Mouse (Mus musculus) embryonic facial prominence, embryonic 14.5 days (tissue): Measurements from ENCODE around the gene Mpp4. TPM values are rescaled to one million over a fixed set of nuclear protein-coding genes. Genes with fewer than 3 reads are reported as not detected.

ENCODE experiments used
- ATAC-seq: fragments of 200-750 bp; cut with Nextera tagmentation; 2 replicates; pipeline ENCODE4 v1.8.0; 2017; ENCODE audit warnings: low read depth, moderate number of reproducible peaks, moderate TSS enrichment
- DNase-seq: peaks from one replicate; pipeline ENCODE4 v3.0.0-alpha.2; 2015; ENCODE audit warnings: low spot score
- H3K27ac ChIP-seq: fragments of 300-500 bp; sonication (generic); replicated peaks from 2 replicates; pipeline ENCODE4 v1.5.1; 2014; ENCODE audit warnings: low read depth, mild to moderate bottlenecking, low read length, moderate library complexity
- H3K27me3 ChIP-seq: fragments of 300-500 bp; sonication (generic); replicated peaks from 2 replicates; pipeline ENCODE4 v1.6.1; 2014; ENCODE audit warnings: low read length; ENCODE audit not compliant: control insufficient read depth, insufficient read depth
- H3K36me3 ChIP-seq: fragments of 300-500 bp; sonication (generic); 2 replicates; pipeline ENCODE4 v1.6.1; 2014; ENCODE audit warnings: low read length, mixed read lengths; ENCODE audit not compliant: control insufficient read depth, insufficient read depth
- H3K4me1 ChIP-seq: fragments of 300-500 bp; sonication (generic); 2 replicates; pipeline ENCODE4 v1.6.1; 2014; ENCODE audit warnings: antibody characterized with exemption, low read length; ENCODE audit not compliant: control insufficient read depth, insufficient read depth
- H3K4me2 ChIP-seq: fragments of 300-500 bp; sonication (generic); 2 replicates; pipeline ENCODE4 v1.6.1; 2014; ENCODE audit warnings: low read depth, mild to moderate bottlenecking, low read length, moderate library complexity, mixed read lengths
- H3K4me3 ChIP-seq: fragments of 300-500 bp; sonication (generic); 2 replicates; pipeline ENCODE4 v1.5.1; 2014; ENCODE audit warnings: low read depth, mild to moderate bottlenecking, low read length
- H3K9ac ChIP-seq: fragments of 300-500 bp; sonication (generic); 2 replicates; pipeline ENCODE4 v1.6.1; 2014; ENCODE audit warnings: low read depth, mild to moderate bottlenecking, low read length, moderate library complexity, mixed read lengths
- H3K9me3 ChIP-seq: fragments of 300-500 bp; sonication (generic); 2 replicates; pipeline ENCODE4 v1.6.1; 2016; ENCODE audit warnings: low read length; ENCODE audit not compliant: control insufficient read depth
- WGBS: fragments of 180-500 bp; shearing (Covaris S2); extraction: QIAGEN DNeasy Blood & Tissue Kit; methylation state at CpG from one replicate; pipeline ENCODE4 v1.1.7; 2014; 5-methylcytosine and 5-hydroxymethylcytosine counted together
- polyA plus RNA-seq: library from polyadenylated mRNA; unstranded; fragments of >200 nt; fragmentation: Nextera tagmentation; extraction: Ambion mirVana; gene quantifications from 2 replicates; pipeline ENCODE4 v1.2.1, GENCODE M21; 2014

The Mpp4 gene
- polyA plus RNA-seq, 1 experiment from 2014 or later: 0.26 TPM

DNA sequence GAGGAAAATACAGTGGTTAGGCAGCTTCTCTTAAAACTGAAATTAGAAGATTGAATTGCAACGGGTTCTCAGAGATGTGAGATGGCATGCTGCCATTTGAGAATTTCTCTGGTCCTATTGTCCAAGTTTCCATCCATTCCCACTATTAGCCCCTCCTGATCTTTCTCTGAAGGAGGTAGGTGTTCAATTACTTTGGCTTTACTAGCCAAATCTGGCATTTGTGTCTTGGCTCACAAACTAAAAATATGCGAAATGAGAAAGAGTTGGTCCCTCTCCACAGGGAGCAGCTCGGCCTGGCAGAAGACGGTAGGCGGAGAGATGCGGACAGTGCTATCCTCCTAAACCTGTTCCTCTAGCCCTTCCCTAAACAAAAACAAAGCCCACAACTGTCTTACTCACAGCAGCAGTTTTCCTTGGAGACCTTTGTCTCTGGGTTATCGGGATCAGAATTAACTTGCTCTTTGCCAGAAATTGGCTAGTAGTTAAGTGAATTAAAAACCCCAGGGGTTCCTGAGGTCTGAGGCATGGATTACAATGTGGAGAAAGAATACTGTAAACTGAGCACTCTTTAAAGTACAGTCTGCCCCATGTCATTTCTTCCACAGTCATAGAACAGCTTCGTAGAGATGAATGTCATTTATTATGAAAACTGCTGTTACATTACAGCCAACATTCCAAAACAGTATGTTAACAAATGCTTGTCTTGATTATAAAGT is 722 bp downstream of the Mpp4 start:
- peaks cover 28% of the 10 kb centered on the region for H3K36me3 ChIP-seq
- no peaks in the 10 kb centered on the region for H3K9me3 ChIP-seq
- no peak overlapping the region for H3K4me3 ChIP-seq
- H3K27me3 ChIP-seq: no peaks in the 10 kb centered on the region
- H3K4me1 ChIP-seq: no peaks in the 10 kb centered on the region
- ATAC-seq (peak; percentile 65; the same call in 1 of the 2 replicates), DNase-seq (peak; percentile 68)
- WGBS: 39% methylated on average over 8 of the region's 8 CpGs
- no peak overlapping the region for H3K9ac ChIP-seq
- H3K4me2 ChIP-seq: no peak overlapping the region
- H3K27ac ChIP-seq: no peak overlapping the region

DNA sequence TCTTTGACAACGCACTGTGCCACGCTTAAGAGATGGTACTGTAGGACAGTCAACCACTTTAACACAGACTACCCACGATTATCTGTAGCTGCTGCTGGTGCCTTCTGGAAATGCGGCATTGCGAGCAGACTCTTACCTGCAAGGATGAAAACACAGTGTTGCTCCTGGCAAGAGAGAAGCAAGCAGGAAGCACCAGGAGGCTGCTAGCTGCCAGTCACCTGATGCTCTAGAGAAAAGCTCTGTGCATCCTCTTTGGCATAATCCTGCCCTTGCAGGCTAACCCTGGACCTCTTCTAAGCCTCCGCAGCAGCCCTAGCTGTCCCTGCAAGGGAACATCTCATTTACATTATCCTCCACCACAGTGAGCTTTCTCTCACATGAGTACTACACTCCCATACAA is 1.8 kb downstream of the Mpp4 start:
- 77% methylated on average over 6 of the region's 6 CpGs for WGBS
- Histone ChIP-seq H3K9me3 (no peaks in the 10 kb centered on the region), H3K27me3 (no peaks in the 10 kb centered on the region), H3K4me1 (no peaks in the 10 kb centered on the region), H3K27ac (no peak overlapping the region), H3K4me3 (no peak overlapping the region), H3K36me3 (peaks cover 18% of the 10 kb centered on the region; the same call in 1 of the 2 replicates), H3K9ac (no peak overlapping the region), H3K4me2 (no peak overlapping the region)
- ATAC-seq (no peak), DNase-seq (no peak)

DNA sequence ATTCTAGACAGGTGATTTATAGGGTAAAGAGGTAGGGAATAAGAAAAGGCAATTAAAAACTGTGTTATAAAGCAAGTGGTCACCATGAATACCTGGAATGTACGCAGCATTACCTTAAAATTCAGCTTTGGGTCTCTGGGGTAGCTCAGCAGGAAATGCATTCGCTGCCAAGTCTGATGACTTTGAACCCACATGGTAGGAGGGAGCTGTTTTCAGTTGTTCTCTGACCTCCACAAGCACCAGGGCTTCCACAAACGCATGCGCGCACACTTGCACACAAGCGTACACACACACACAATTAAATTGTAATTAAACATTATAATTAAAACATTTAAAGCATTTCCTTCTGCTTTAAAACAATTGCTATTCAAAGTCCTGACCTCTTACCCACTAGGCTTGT is 2.3 kb downstream of the Mpp4 start:
- Histone ChIP-seq H3K4me3 (no peak overlapping the region), H3K4me1 (no peaks in the 10 kb centered on the region), H3K4me2 (no peak overlapping the region), H3K9ac (no peak overlapping the region), H3K27me3 (no peaks in the 10 kb centered on the region), H3K27ac (no peak overlapping the region), H3K9me3 (no peaks in the 10 kb centered on the region), H3K36me3 (peaks cover 13% of the 10 kb centered on the region; the same call in 1 of the 2 replicates)
- no peak for ATAC-seq
- 82% methylated on average over 6 of the region's 6 CpGs for WGBS
- DNase-seq: no peak

DNA sequence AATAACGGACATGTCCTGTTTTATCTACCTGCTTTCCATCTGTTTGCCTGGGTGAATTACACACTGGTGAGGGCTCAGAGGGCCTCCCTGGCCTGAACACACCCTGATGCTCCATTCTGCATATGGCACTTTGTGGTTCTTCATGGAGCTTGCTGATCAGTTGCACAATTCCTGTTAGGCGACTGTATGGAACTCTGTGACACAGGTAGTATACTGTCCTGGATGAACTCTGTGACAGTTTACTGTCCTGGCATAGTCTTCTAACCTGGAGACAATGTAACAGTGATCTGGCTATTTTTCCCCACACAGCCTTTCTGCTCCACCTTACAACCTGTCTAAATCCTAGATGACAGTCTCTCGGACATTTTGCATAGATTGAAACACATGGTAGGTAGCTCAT is 4.1 kb downstream of the Mpp4 start:
- 91% methylated on average over 3 of the region's 3 CpGs for WGBS
- DNase-seq (no peak), ATAC-seq (no peak)
- no peaks in the 10 kb centered on the region for H3K4me1 ChIP-seq
- no peak overlapping the region for H3K27ac ChIP-seq
- no peak overlapping the region for H3K4me2 ChIP-seq
- H3K4me3 ChIP-seq: no peak overlapping the region
- no peaks in the 10 kb centered on the region for H3K27me3 ChIP-seq
- no peaks in the 10 kb centered on the region for H3K9me3 ChIP-seq
- H3K36me3 ChIP-seq: peaks cover 7% of the 10 kb centered on the region; the same call in 1 of the 2 replicates
- H3K9ac ChIP-seq: no peak overlapping the region

DNA sequence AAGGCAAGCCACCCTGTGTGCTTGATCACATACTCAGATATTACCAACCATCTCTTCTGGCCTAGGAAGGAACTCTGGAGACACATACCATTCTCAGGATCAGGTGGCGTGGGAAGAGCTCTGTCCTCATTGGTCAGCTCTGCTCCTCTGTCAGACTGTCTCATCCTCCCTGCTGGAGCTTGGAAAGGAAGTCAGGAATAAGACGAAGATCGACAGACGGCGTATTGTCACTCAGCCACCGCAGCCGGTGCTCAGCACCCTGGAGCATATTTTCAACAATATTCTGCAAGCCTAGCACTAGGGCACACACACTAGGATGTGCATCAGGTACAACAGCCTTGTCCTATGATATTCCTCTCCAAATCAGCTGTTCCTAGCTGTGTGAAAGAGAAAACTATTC is 4.7 kb downstream of the Mpp4 start:
- Histone ChIP-seq H3K4me1 (no peaks in the 10 kb centered on the region), H3K27ac (no peak overlapping the region), H3K9ac (no peak overlapping the region), H3K27me3 (no peaks in the 10 kb centered on the region), H3K4me2 (no peak overlapping the region), H3K36me3 (peaks cover 7% of the 10 kb centered on the region; the same call in 1 of the 2 replicates), H3K4me3 (no peak overlapping the region), H3K9me3 (no peaks in the 10 kb centered on the region)
- ATAC-seq: no peak
- DNase-seq: no peak
- WGBS: 80% methylated on average over 7 of the region's 7 CpGs

DNA sequence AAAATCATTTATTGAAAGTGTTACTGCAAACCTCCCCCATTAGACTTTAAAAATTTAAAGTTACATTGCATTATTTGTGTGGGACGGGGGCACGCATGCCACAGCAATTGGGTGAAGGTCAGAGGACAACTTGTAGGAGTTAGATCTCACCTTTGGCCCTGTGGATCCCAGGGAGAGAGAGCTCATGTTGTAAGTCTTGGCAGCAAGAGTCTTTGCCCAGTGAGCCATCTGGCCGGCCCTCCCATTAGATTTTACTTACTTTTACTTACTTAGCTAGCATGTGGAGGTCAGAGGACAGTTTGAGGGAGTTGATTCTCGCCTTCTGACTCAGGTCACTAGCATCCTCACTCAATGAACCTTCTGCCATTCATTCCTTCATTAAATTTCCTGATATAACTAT is 5.3 kb downstream of the Mpp4 start:
- H3K27ac ChIP-seq: no peak overlapping the region
- no peak for DNase-seq
- H3K27me3 ChIP-seq: no peaks in the 10 kb centered on the region
- no peak overlapping the region for H3K4me3 ChIP-seq
- H3K36me3 ChIP-seq: peaks cover under 1% of the 10 kb centered on the region; the same call in 1 of the 2 replicates
- H3K4me1 ChIP-seq: no peaks in the 10 kb centered on the region
- no peak overlapping the region for H3K4me2 ChIP-seq
- H3K9me3 ChIP-seq: no peaks in the 10 kb centered on the region
- 80% methylated on average over 4 of the region's 4 CpGs for WGBS
- ATAC-seq: no peak
- no peak overlapping the region for H3K9ac ChIP-seq

DNA sequence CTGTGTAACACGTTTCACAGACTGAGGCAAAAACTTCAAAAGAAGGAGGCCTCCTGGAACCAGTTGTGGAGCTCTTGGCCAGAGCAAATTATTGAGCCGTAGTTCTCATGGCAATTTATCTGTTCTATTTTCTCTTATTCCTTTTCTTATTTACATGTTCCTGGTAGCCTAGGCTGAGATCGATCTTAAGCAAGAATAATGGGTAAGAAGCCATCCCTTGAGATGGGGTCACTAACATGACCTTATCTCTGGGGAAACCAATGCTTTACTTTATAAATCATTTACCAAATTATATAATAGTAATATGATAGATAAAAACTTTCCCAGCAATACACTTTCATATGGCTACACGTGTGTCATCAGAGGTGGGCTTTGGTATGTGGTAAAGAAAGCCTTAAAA is 10.8 kb downstream of the Mpp4 start:
- no peaks in the 10 kb centered on the region for H3K9me3 ChIP-seq
- H3K4me3 ChIP-seq: no peak overlapping the region
- ATAC-seq (no peak), DNase-seq (no peak)
- no peaks in the 10 kb centered on the region for H3K4me1 ChIP-seq
- no peak overlapping the region for H3K9ac ChIP-seq
- H3K4me2 ChIP-seq: no peak overlapping the region
- no peaks in the 10 kb centered on the region for H3K27me3 ChIP-seq
- H3K27ac ChIP-seq: no peak overlapping the region
- 70% methylated on average over 4 of the region's 4 CpGs for WGBS
- no peaks in the 10 kb centered on the region for H3K36me3 ChIP-seq

DNA sequence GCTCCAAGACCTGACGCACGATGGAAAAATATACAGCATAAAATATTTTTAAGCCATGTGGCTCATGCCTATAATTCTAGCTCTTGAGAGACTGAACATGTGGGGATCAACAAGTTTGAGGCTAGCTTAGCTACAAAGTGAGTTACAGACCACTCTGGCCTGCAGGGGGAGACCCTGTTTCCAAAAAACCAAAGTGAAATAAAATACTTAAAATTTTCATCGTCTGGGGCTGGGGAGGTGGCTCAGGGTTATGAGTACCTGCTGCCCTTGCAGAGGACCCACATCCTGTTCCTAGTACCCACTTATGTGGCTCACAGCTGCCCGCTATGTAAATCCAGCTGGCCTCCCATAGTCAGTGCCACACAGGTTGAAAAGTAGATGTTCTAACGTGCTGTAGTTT is 12.6 kb downstream of the Mpp4 start:
- no peak overlapping the region for H3K4me2 ChIP-seq
- no peaks in the 10 kb centered on the region for H3K27me3 ChIP-seq
- no peak overlapping the region for H3K27ac ChIP-seq
- no peaks in the 10 kb centered on the region for H3K9me3 ChIP-seq
- 72% methylated on average over 5 of the region's 5 CpGs for WGBS
- H3K36me3 ChIP-seq: no peaks in the 10 kb centered on the region
- H3K9ac ChIP-seq: no peak overlapping the region
- H3K4me1 ChIP-seq: no peaks in the 10 kb centered on the region
- no peak overlapping the region for H3K4me3 ChIP-seq
- DNase-seq (no peak), ATAC-seq (no peak)

DNA sequence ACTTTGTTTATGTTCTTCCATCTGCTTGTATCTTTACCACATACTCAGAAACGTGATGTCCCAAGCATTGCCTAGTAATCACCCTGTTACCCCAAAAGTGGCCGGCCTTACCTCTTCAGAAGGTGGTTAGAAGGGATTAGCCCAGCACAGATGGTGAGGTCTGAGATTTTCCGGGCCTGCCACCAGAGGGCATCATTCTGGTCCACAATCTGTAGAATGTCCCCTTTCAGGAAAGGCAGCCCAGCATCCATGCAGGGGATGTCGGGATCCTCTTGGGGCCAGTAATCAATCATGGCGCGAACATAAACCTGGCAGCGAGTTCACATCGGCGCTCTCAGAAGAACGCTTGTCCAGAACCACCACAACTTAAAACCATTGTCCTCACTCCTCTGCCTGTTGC is 18.6 kb downstream of the Mpp4 start:
- DNase-seq: no peak
- 71% methylated on average over 10 of the region's 10 CpGs for WGBS
- no peak overlapping the region for H3K4me3 ChIP-seq
- H3K36me3 ChIP-seq: no peaks in the 10 kb centered on the region
- no peak overlapping the region for H3K27ac ChIP-seq
- H3K4me1 ChIP-seq: no peaks in the 10 kb centered on the region
- no peaks in the 10 kb centered on the region for H3K27me3 ChIP-seq
- no peak for ATAC-seq
- no peak overlapping the region for H3K4me2 ChIP-seq
- no peak overlapping the region for H3K9ac ChIP-seq
- no peaks in the 10 kb centered on the region for H3K9me3 ChIP-seq
